Mouse (Mus musculus): ENCODE measurements at regions not wholly inside any gene's neighbourhood (a gene's known extent, or its start where the extent isn't known, plus 50 kb on each side); places are given as distances from the start of the nearest gene placed in this dataset.
A peak's percentile ranks its signal among the peaks of the same experiment; 100 is the strongest.

DNA sequence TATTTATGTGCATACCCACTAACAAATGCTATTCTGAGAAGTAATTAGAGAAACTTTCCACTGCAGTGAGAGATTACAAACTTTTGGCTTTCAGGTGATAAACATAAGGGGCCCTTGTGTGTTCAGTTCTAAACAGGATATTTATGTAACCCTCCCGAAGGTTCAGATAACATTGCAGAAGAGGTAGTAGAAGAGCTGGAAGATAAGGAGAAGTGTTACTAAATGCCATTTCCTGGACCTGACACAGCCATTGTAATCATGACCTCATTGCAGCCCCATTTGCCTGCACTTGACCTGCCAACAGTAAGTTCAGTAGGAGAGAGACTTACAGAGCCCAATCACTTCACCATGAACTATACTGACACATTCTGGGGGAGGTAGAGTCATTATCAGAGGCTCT is 405.6 kb downstream of the Sqor start:
- no peaks in the 10 kb centered on the region for H3K27me3 ChIP-seq (ENCODE audit: control insufficient read depth in 1 of 2, insufficient read depth in 2 of 2, low read length in 2 of 2)
- TF ChIP-seq EP300 (IDR thresholded peaks at IDR 0.05; ENCODE audit: low read depth in 1 of 2, low read length in 2 of 2) (peak in 1 of 2 experiments; percentile 28; a peak in 1 of 4 replicates), MAFK (IDR thresholded peaks at IDR 0.05; ENCODE audit: borderline replicate concordance, low read depth, low read length) (no peak), ETS1 (IDR thresholded peaks at IDR 0.05; ENCODE audit: low read depth, low read length) (peak; percentile 61; the same call in 1 of the 2 replicates), TCF12 (IDR thresholded peaks at IDR 0.05; ENCODE audit: low read depth, low read length) (peak; percentile 41)
- no peak overlapping the region for H3K4me3 ChIP-seq (ENCODE audit: control insufficient read depth in 1 of 2, insufficient read depth in 1 of 2, low read depth in 2 of 2, low read length in 2 of 2)
- H3K9me3 ChIP-seq (replicated peaks; ENCODE audit: insufficient read depth, low read length), result no peaks in the 10 kb centered on the region
- no peaks in the 10 kb centered on the region; a peak in 1 of 4 replicates for H3K36me3 ChIP-seq (ENCODE audit: control insufficient read depth in 1 of 2, insufficient read depth in 2 of 2, low read length in 2 of 2)
- H3K4me1 ChIP-seq (ENCODE audit: control insufficient read depth in 1 of 2, insufficient read depth in 2 of 2, low read length in 2 of 2), result peaks cover 0 to 2% of the 10 kb centered on the region in 2 experiments; a peak in 2 of 4 replicates
- no peak overlapping the region for H3K27ac ChIP-seq (ENCODE audit: control insufficient read depth, low read depth, low read length)
- no peak overlapping the region for H3K9ac ChIP-seq (ENCODE audit: control insufficient read depth, low read depth, low read length, poor library complexity, severe bottlenecking)
- no peaks in the 10 kb centered on the region for H3K79me2 ChIP-seq (ENCODE audit: control insufficient read depth, insufficient read depth, low read length, poor library complexity)
- DNase-seq (ENCODE audit: low read depth, low spot score), result peak; percentile 3

DNA sequence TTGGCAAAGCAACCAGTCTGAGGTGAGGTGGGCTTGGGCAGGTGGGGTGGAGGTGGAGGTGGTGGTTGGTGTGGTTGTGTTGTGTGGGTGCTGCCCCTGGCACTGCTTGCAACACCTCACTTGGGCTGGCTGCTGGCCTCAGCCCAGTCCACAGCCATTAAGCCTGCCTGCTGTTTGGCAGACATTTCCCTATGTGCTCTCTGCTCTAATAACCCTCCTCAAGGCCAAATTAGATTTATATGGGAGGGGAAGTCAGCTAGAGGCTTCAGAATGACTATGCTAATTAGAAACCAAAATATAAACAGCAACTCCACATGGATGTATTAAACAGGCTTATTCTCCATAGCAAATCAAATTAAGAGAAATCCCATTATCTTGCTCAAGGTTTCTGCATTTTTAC is 417.2 kb downstream of the Sqor start:
- Histone ChIP-seq H3K36me3 (ENCODE audit: control insufficient read depth in 1 of 2, insufficient read depth in 2 of 2, low read length in 2 of 2) (no peaks in the 10 kb centered on the region), H3K4me3 (ENCODE audit: control insufficient read depth in 1 of 2, insufficient read depth in 1 of 2, low read depth in 2 of 2, low read length in 2 of 2) (no peak overlapping the region), H3K27me3 (ENCODE audit: control insufficient read depth in 1 of 2, insufficient read depth in 2 of 2, low read length in 2 of 2) (no peaks in the 10 kb centered on the region), H3K79me2 (ENCODE audit: control insufficient read depth, insufficient read depth, low read length, poor library complexity) (no peaks in the 10 kb centered on the region), H3K27ac (ENCODE audit: control insufficient read depth, low read depth, low read length) (no peak overlapping the region), H3K4me1 (ENCODE audit: control insufficient read depth in 1 of 2, insufficient read depth in 2 of 2, low read length in 2 of 2) (no peaks in the 10 kb centered on the region), H3K9ac (ENCODE audit: control insufficient read depth, low read depth, low read length, poor library complexity, severe bottlenecking) (no peak overlapping the region), H3K9me3 (replicated peaks; ENCODE audit: insufficient read depth, low read length) (no peaks in the 10 kb centered on the region)
- no peak for DNase-seq (ENCODE audit: low read depth, low spot score)
- TF ChIP-seq MYC (IDR thresholded peaks at IDR 0.05; ENCODE audit: low read depth, low read length), result no peak
- TF ChIP-seq EP300 (IDR thresholded peaks at IDR 0.05; ENCODE audit: low read depth in 1 of 2, low read length in 2 of 2), result no peak
- no peak for TF ChIP-seq JUND (IDR thresholded peaks at IDR 0.05; ENCODE audit: low read depth, low read length)
- TF ChIP-seq USF1 (IDR thresholded peaks at IDR 0.05; ENCODE audit: low read depth, low read length), result no peak
- no peak for TF ChIP-seq NELFE (IDR thresholded peaks at IDR 0.05; ENCODE audit: low read depth, low read length)
- no peak for TF ChIP-seq CHD2 (IDR thresholded peaks at IDR 0.05; ENCODE audit: low read length)
- no peak for TF ChIP-seq RCOR1 (IDR thresholded peaks at IDR 0.05; ENCODE audit: low read depth, low read length)
- TF ChIP-seq TAL1 (IDR thresholded peaks at IDR 0.05; ENCODE audit: low read length), result no peak
- no peak for TF ChIP-seq TCF12 (IDR thresholded peaks at IDR 0.05; ENCODE audit: low read depth, low read length)
- no peak for TF ChIP-seq RAD21 (IDR thresholded peaks at IDR 0.05; ENCODE audit: low read depth, low read length)
- no peak for TF ChIP-seq ZKSCAN1 (IDR thresholded peaks at IDR 0.05; ENCODE audit: low read depth, low read length)
- no peak for TF ChIP-seq SIN3A (IDR thresholded peaks at IDR 0.05; ENCODE audit: low read length)
- TF ChIP-seq MAFK (IDR thresholded peaks at IDR 0.05; ENCODE audit: borderline replicate concordance, low read depth, low read length), result no peak
- no peak for TF ChIP-seq ZMIZ1 (IDR thresholded peaks at IDR 0.05; ENCODE audit: low read depth, low read length)
